Mouse (Mus musculus) MN1 (cell line): ENCODE measurements around the gene Lmbr1l.

ENCODE experiments used
- DNase-seq: peaks from one replicate; pipeline ENCODE4 v3.0.0-alpha.2; 2016; ENCODE audit warnings: low spot score

The Lmbr1l gene

GRCm38 (mm10) chr15:98895635-98896589 is 22.1 kb downstream of the Lmbr1l start:
- DNase-seq: peak; percentile 86

- peak; percentile 42 for DNase-seq
Measured at GRCm38 (mm10) chr15:98894746-98895634, 23.0 kb downstream of the Lmbr1l start.

- DNase-seq: peak; percentile 56
Measured at GRCm38 (mm10) chr15:98893940-98894745, 23.9 kb downstream of the Lmbr1l start, which contains the start of gene Rhebl1. Gene Rhebl1, minus strand, starts transcription at chr15:98894540.

GRCm38 (mm10) chr15:98893036-98893435 is 25.0 kb downstream of the Lmbr1l start:
- no peak for DNase-seq

- DNase-seq: peak; percentile 94
Measured at GRCm38 (mm10) chr15:98891907-98892606, 26.0 kb downstream of the Lmbr1l start.

GRCm38 (mm10) chr15:98891198-98891742 is 26.8 kb downstream of the Lmbr1l start:
- DNase-seq: no peak

GRCm38 (mm10) chr15:98887526-98887925 is 30.5 kb downstream of the Lmbr1l start:
- DNase-seq: no peak

GRCm38 (mm10) chr15:98886667-98887387 is 31.2 kb downstream of the Lmbr1l start:
- DNase-seq: no peak

- DNase-seq: no peak
Measured at GRCm38 (mm10) chr15:98884106-98884505, 33.9 kb downstream of the Lmbr1l start.

GRCm38 (mm10) chr15:98883661-98884060 is 34.4 kb downstream of the Lmbr1l start:
- DNase-seq: no peak

- no peak for DNase-seq
Measured at GRCm38 (mm10) chr15:98881656-98882008, 36.4 kb downstream of the Lmbr1l start.

GRCm38 (mm10) chr15:98880978-98881655 is 36.9 kb downstream of the Lmbr1l start:
- DNase-seq: peak; percentile 99

GRCm38 (mm10) chr15:98877331-98877730 is 40.7 kb downstream of the Lmbr1l start:
- DNase-seq: peak; percentile 90

- peak; percentile 98 for DNase-seq
Measured at GRCm38 (mm10) chr15:98871916-98872888, 45.8 kb downstream of the Lmbr1l start.

GRCm38 (mm10) chr15:98871070-98871915 is 46.7 kb downstream of the Lmbr1l start, which contains the start of gene Kmt2d:
Gene Kmt2d, minus strand, starts transcription at chr15:98871204.
- peak; percentile 77 for DNase-seq

GRCm38 (mm10) chr15:98870179-98871069 is 47.6 kb downstream of the Lmbr1l start:
- DNase-seq: peak; percentile 63
